Mouse (Mus musculus) erythroid progenitor cell, adult 5-6 weeks (primary cell): ENCODE results near the gene Gfra4. TPM values are rescaled to one million over a fixed set of nuclear protein-coding genes. Genes with fewer than 3 reads are reported as not detected.

ENCODE experiments used
- ATAC-seq: replicated peaks from 2 replicates; pipeline ENCODE4 v1.8.0; 2016; ENCODE audit warnings: moderate number of reproducible peaks, mild to moderate bottlenecking, moderate TSS enrichment, inconsistent platforms; ENCODE audit not compliant: poor library complexity, low FRiP score, severe bottlenecking
- total RNA-seq, 2 experiments: library from RNA; stranded (forward) in 1 of 2; stranded (reverse) in 1 of 2; fragments of 150-400 nt in 1 of 2; fragments of 186-747, 209-891 nt in 1 of 2; gene quantifications; 2 replicates each; pipeline versions ENCODE4 v1.2.3 to v1.2.4; 2015 to 2017; ENCODE audit warnings: low replicate concordance in 2 of 2

Gene Gfra4
- total RNA-seq (2015; ENCODE audit: low replicate concordance) (1.3 and 9.7 TPM in 2 replicates), total RNA-seq (2017; ENCODE audit: low replicate concordance) (not detected in 2 replicates)

- no peak for ATAC-seq
These were observed at the start of gene Gfra4 for GRCm38 (mm10) chr2:131042988-131043387. TSS of gene Gfra4 (minus strand) at chr2:131043088.

GRCm38 (mm10) chr2:131090852-131091251, 48.0 kb upstream of the Gfra4 start:
- ATAC-seq = no peak

- ATAC-seq = no peak
These were observed 46.7 kb upstream of the Gfra4 start for GRCm38 (mm10) chr2:131089634-131090033.

GRCm38 (mm10) chr2:131088581-131088980, 45.7 kb upstream of the Gfra4 start:
- no peak for ATAC-seq

GRCm38 (mm10) chr2:131086667-131087390, 43.9 kb upstream of the Gfra4 start, which contains the start of gene Siglec1:
TSS of gene Siglec1 (minus strand) at chr2:131086765.
- ATAC-seq = no peak

GRCm38 (mm10) chr2:131084206-131084605, 41.3 kb upstream of the Gfra4 start:
- no peak for ATAC-seq

GRCm38 (mm10) chr2:131080507-131080906, 37.6 kb upstream of the Gfra4 start:
- ATAC-seq = no peak

- ATAC-seq = no peak
These were observed 29.6 kb upstream of the Gfra4 start for GRCm38 (mm10) chr2:131072536-131072935.

- no peak for ATAC-seq
These were observed 24.6 kb upstream of the Gfra4 start for GRCm38 (mm10) chr2:131067481-131067880.

- ATAC-seq = no peak
These were observed 23.5 kb upstream of the Gfra4 start for GRCm38 (mm10) chr2:131066342-131066741.

- no peak for ATAC-seq
These were observed 20.5 kb upstream of the Gfra4 start, which contains the start of gene Adam33 for GRCm38 (mm10) chr2:131063404-131063864. TSS of gene Adam33 (minus strand) at chr2:131063814.

- no peak for ATAC-seq
These were observed 18.7 kb upstream of the Gfra4 start for GRCm38 (mm10) chr2:131061607-131062006.

- ATAC-seq = no peak
These were observed 17.9 kb upstream of the Gfra4 start for GRCm38 (mm10) chr2:131060784-131061183.

GRCm38 (mm10) chr2:131059781-131060540, 17.1 kb upstream of the Gfra4 start:
- ATAC-seq = no peak

- ATAC-seq = no peak
These were observed 16.5 kb upstream of the Gfra4 start for GRCm38 (mm10) chr2:131059377-131059776.

GRCm38 (mm10) chr2:131058672-131059071, 15.8 kb upstream of the Gfra4 start:
- ATAC-seq = no peak

- ATAC-seq = 0 out of 2 replicates have a peak, but pooled peaks have one; percentile 31
These were observed 13.3 kb upstream of the Gfra4 start for GRCm38 (mm10) chr2:131056191-131056590.

GRCm38 (mm10) chr2:131055631-131056030, 12.7 kb upstream of the Gfra4 start:
- peak; percentile 55 for ATAC-seq

GRCm38 (mm10) chr2:131054646-131055264, 11.9 kb upstream of the Gfra4 start:
- peak; percentile 4; the same call in 1 of the 2 replicates for ATAC-seq
